Mouse (Mus musculus) hindbrain, embryonic 12.5 days (tissue): Measurements from ENCODE around the gene Tppp. TPM values are rescaled to one million over a fixed set of nuclear protein-coding genes. Genes with fewer than 3 reads are reported as not detected.
"Not testable (repeated sequence)": the region's sequence is repeated elsewhere in the genome, so short reads cannot be mapped to it uniquely, and the experiment has no call there.

Experiments used
- ATAC-seq: fragments of 200-750 bp; cut with Nextera tagmentation; 2 replicates; pipeline ENCODE4 v1.8.0; 2017; ENCODE audit warnings: moderate TSS enrichment; ENCODE audit not compliant: low FRiP score
- H3K27ac ChIP-seq: fragments of 300-500 bp; sonication (generic); 2 replicates; pipeline ENCODE4 v1.5.1; 2016; ENCODE audit warnings: mild to moderate bottlenecking
- H3K27me3 ChIP-seq: fragments of 300-500 bp; sonication (generic); 2 replicates; pipeline ENCODE4 v1.6.1; 2016; ENCODE audit warnings: mild to moderate bottlenecking
- H3K36me3 ChIP-seq: fragments of 300-500 bp; sonication (generic); 2 replicates; pipeline ENCODE4 v1.6.1; 2016; ENCODE audit warnings: mild to moderate bottlenecking
- H3K4me1 ChIP-seq: fragments of 300-500 bp; sonication (generic); 2 replicates; pipeline ENCODE4 v1.6.1; 2016
- H3K4me2 ChIP-seq: fragments of 300-500 bp; sonication (generic); replicated peaks from 2 replicates; pipeline ENCODE4 v1.6.1; 2016; ENCODE audit warnings: mild to moderate bottlenecking
- H3K4me3 ChIP-seq: fragments of 300-500 bp; sonication (generic); 2 replicates; pipeline ENCODE4 v1.5.1; 2016; ENCODE audit warnings: mild to moderate bottlenecking
- H3K9ac ChIP-seq: fragments of 300-500 bp; sonication (generic); 2 replicates; pipeline ENCODE4 v1.6.1; 2016; ENCODE audit warnings: mild to moderate bottlenecking, moderate library complexity
- H3K9me3 ChIP-seq: fragments of 300-500 bp; sonication (generic); replicated peaks from 2 replicates; pipeline ENCODE4 v1.6.1; 2016; ENCODE audit warnings: mild to moderate bottlenecking
- WGBS: fragments of 180-500 bp; shearing (Covaris S2); methylation state at CpG from one replicate; pipeline ENCODE4 v1.1.7; 2016; 5-methylcytosine and 5-hydroxymethylcytosine counted together
- polyA plus RNA-seq: library from polyadenylated mRNA; unstranded; fragments of >200 nt; fragmentation: Nextera tagmentation; extraction: Ambion mirVana; gene quantifications from 2 replicates; pipeline ENCODE4 v1.2.1, GENCODE M21; 2016

Tppp gene
- polyA plus RNA-seq, 1 experiment from 2014 or later = 6.0 TPM

DNA sequence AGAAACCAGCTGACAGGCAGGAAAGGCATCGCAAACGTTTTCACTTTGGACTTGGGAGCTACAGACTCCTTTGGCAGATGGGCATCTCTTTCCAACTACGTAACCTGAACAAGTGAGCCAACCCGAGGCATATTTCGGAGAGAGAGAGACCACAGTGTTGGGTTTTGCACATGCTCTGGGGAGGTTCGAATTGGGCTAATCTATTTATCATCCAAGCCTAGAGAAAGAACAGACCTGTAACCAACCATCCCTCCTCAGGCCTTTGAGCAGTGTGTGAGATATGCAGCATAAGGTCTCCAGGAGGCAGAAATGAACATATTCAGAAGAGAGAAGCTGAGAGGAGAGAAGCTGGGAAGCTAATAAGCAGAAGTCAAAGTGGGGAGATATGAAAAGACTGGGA, 8.2 kb upstream of the Tppp start:
- no peaks in the 10 kb centered on the region for H3K9me3 ChIP-seq
- no peaks in the 10 kb centered on the region for H3K4me1 ChIP-seq
- H3K4me3 ChIP-seq = no peak overlapping the region
- no peak overlapping the region for H3K27ac ChIP-seq
- no peak overlapping the region for H3K4me2 ChIP-seq
- H3K36me3 ChIP-seq = no peaks in the 10 kb centered on the region
- peaks cover 2% of the 10 kb centered on the region for H3K27me3 ChIP-seq
- no peak overlapping the region for H3K9ac ChIP-seq
- no peak for ATAC-seq
- 79% methylated on average over 6 of the region's 6 CpGs for WGBS

DNA sequence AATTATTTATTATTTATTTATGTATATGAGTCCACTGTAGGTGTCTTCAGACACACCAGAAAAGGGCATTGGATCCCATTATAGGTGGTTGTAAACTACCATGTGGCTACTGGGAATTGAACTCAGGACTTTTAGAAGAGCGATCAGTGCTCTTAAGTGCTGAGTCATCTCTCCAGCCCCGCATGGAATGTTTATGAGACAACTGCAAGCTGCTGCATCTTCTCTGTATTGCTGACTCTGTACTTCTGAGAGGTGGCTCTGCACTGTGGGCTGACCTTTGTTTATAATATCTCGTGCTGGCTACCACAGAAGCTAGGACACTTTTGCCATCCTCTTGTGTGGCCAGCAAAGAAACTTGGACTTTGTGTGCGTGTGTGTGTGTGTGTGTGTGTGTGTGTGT, 7.7 kb upstream of the Tppp start:
- WGBS = 74% methylated on average over 4 of the region's 4 CpGs
- no peak for ATAC-seq
- H3K36me3 ChIP-seq = no peaks in the 10 kb centered on the region

GRCm38 (mm10) chr13:74006881-74007280, 2.3 kb upstream of the Tppp start:
- WGBS = 90% methylated on average over 4 of the region's 4 CpGs
- H3K27me3 ChIP-seq = peaks cover 37% of the 10 kb centered on the region
- not testable (repeated sequence) for H3K36me3 ChIP-seq, H3K9me3 ChIP-seq, ATAC-seq, H3K9ac ChIP-seq, H3K27ac ChIP-seq, H3K4me1 ChIP-seq, H3K4me2 ChIP-seq, H3K4me3 ChIP-seq

More for the DNA sequence above, 7.7 kb upstream of the Tppp start:
- Histone ChIP-seq H3K9me3 (no peaks in the 10 kb centered on the region), H3K9ac (no peak overlapping the region), H3K4me3 (no peak overlapping the region), H3K4me2 (no peak overlapping the region), H3K4me1 (no peaks in the 10 kb centered on the region), H3K27me3 (peaks cover 6% of the 10 kb centered on the region), H3K27ac (no peak overlapping the region)

DNA sequence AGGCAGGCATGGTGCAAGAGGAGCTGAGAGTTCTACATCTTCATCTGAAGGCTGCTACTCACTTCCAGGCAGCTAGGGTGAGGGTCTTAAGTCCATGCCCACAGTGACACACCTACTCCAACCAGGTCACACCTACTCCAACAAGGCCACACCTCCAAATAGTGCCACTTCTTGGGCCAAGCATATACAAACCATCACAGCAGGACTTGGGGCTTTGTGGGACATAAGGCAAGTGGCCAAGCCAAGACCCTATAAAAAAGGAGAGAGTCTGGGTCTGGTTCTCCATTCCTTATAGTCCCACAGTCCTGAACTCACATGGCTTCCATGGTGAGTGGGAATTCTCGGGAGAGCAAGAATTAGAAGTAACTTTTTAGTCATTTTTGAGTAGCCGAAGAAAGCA, 991 bp upstream of the Tppp start:
- Histone ChIP-seq H3K27me3 (peaks cover 37% of the 10 kb centered on the region), H3K4me2 (peak overlapping the region; percentile 97; the same call in 1 of the 2 replicates)
- H3K9me3 ChIP-seq, H3K4me1 ChIP-seq, H3K4me3 ChIP-seq, H3K27ac ChIP-seq, ATAC-seq, H3K9ac ChIP-seq, H3K36me3 ChIP-seq: not testable (repeated sequence)
- WGBS = 88% methylated on average over 2 of the region's 2 CpGs

GRCm38 (mm10) chr13:74009791-74010614, 796 bp downstream of the Tppp start:
- Histone ChIP-seq H3K4me1 (peaks cover 14% of the 10 kb centered on the region), H3K4me2 (peak overlapping the region; percentile 97), H3K4me3 (peak overlapping the region; percentile 57), H3K36me3 (no peaks in the 10 kb centered on the region), H3K9ac (peak overlapping the region; percentile 64), H3K27me3 (peaks cover 37% of the 10 kb centered on the region), H3K9me3 (no peaks in the 10 kb centered on the region), H3K27ac (peak overlapping the region; percentile 53)
- ATAC-seq = peak; percentile 78
- under 1% methylated on average over 55 of the region's 55 CpGs for WGBS

DNA sequence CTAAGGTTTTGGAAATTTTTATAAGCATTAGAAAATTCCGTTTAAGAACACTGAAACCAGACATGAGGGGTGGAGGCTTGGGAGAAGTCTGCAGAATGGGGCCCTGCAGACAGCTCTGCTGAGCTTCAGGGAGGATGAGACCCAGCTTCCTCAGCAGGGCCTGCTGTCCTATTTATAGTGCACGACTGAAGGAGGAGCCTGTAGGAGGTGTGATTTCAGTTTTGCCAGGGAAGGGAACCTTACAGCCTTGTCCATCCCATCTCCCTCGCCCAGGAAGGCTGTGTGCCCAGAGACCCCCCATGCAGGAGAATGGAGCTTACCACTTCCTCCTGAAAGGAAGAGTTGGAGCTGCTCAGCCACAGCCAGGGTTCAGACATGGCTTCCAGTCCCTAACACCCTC, 1.5 kb downstream of the Tppp start:
- H3K4me2 ChIP-seq = peak overlapping the region; percentile 97
- no peaks in the 10 kb centered on the region for H3K36me3 ChIP-seq
- peak overlapping the region; percentile 64 for H3K9ac ChIP-seq
- peaks cover 16% of the 10 kb centered on the region for H3K4me1 ChIP-seq
- peak overlapping the region; percentile 57 for H3K4me3 ChIP-seq
- WGBS = 11% methylated on average over 3 of the region's 3 CpGs
- peaks cover 37% of the 10 kb centered on the region for H3K27me3 ChIP-seq
- H3K27ac ChIP-seq = peak overlapping the region; percentile 53
- ATAC-seq = 0 out of 2 replicates have a peak, but pooled peaks have one; percentile 27
- H3K9me3 ChIP-seq = no peaks in the 10 kb centered on the region

GRCm38 (mm10) chr13:74015908-74016307, 6.7 kb downstream of the Tppp start:
- H3K4me2 ChIP-seq = no peak overlapping the region
- 0 out of 2 replicates have a peak, but pooled peaks have one; percentile 28 for ATAC-seq

GRCm38 (mm10) chr13:74017426-74017825, 8.2 kb downstream of the Tppp start:
- no peak overlapping the region for H3K4me2 ChIP-seq
- H3K27ac ChIP-seq = no peak overlapping the region
- H3K9ac ChIP-seq = no peak overlapping the region
- no peaks in the 10 kb centered on the region for H3K27me3 ChIP-seq
- 72% methylated on average over 4 of the region's 4 CpGs for WGBS
- ATAC-seq = no peak
- peaks cover 13% of the 10 kb centered on the region for H3K4me1 ChIP-seq
- no peaks in the 10 kb centered on the region for H3K36me3 ChIP-seq
- no peak overlapping the region for H3K4me3 ChIP-seq
- H3K9me3 ChIP-seq = no peaks in the 10 kb centered on the region

More at GRCm38 (mm10) chr13:74015908-74016307, 6.7 kb downstream of the Tppp start:
- Histone ChIP-seq H3K9ac (no peak overlapping the region), H3K9me3 (no peaks in the 10 kb centered on the region), H3K4me1 (peaks cover 13% of the 10 kb centered on the region), H3K27me3 (peaks cover 5% of the 10 kb centered on the region; the same call in 1 of the 2 replicates), H3K27ac (no peak overlapping the region), H3K4me3 (no peak overlapping the region), H3K36me3 (no peaks in the 10 kb centered on the region)
- WGBS = 70% methylated on average over 4 of the region's 4 CpGs

DNA sequence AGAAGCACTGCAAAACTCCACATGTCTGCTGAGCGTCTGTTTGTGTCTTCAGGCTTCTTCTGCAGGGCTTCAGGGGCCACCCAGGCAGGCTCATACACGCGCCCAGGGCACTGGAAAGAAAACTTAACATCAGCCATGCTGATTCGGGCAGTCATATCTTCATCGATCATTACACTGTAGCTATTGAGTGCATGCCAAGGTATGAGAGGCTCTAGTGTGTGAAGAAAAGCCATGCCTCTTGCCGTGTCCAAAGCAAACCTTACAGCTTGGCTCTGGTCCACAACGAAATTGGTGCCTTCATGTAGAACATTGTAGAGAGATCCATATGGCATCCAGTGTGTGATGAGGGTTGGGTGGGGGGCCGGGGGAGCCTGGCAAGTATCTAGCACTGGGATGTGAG, 9.8 kb downstream of the Tppp start:
- H3K4me2 ChIP-seq, H3K9ac ChIP-seq, H3K27ac ChIP-seq, H3K4me3 ChIP-seq, H3K36me3 ChIP-seq, H3K27me3 ChIP-seq, ATAC-seq, H3K9me3 ChIP-seq: not testable (repeated sequence)
- peaks cover 13% of the 10 kb centered on the region for H3K4me1 ChIP-seq
- WGBS = 91% methylated on average over 8 of the region's 8 CpGs

GRCm38 (mm10) chr13:74025151-74026081, 16.2 kb downstream of the Tppp start:
- H3K36me3 ChIP-seq = no peaks in the 10 kb centered on the region
- peak; percentile 20; the same call in 1 of the 2 replicates for ATAC-seq
- no peak overlapping the region for H3K27ac ChIP-seq
- H3K4me2 ChIP-seq = no peak overlapping the region
- H3K27me3 ChIP-seq = no peaks in the 10 kb centered on the region
- H3K4me1 ChIP-seq = peaks cover 6% of the 10 kb centered on the region; the same call in 1 of the 2 replicates
- no peaks in the 10 kb centered on the region for H3K9me3 ChIP-seq
- no peak overlapping the region for H3K4me3 ChIP-seq
- H3K9ac ChIP-seq = no peak overlapping the region; the same call in 1 of the 2 replicates
- 67% methylated on average over 4 of the region's 4 CpGs for WGBS

DNA sequence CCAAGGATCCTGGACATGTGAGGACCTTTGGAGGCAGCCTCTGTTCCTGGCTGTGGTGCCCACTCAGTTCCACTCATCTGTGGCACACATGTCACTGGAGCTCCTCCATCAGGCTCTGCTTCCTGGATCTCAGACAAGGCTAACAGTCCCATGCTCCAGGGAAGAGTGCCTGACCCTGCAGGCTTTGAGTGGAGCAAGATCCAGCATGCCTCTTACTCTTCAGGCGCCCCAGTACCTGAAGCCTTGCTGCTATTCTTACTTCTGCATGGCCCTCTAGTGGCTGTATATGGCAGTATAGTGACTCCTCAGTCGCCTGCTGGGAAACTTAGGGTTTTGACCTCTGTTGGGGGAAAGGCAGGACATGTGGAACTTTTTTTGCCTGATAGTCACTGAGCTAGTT, 17.0 kb downstream of the Tppp start:
- H3K9me3 ChIP-seq = no peaks in the 10 kb centered on the region

DNA sequence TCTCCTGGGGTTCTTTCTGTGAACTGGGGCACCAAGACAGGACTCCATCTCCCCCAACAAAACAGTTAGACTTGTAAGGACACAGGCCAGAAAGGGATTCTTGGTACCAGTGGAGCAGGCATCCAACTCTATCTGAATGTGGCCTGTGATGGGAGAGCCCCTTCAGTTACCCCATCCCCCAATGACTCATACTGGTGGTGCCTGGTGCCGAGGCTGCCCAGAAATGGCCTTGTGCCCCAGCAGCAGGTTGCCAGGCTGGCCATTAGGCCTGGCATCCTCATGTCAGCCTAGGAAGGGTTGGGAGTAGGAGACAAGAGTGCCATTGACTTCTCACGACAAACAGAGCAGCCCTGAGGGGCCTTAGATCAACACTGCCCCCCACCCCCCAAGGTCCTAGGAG, 18.9 kb downstream of the Tppp start:
- Histone ChIP-seq H3K9me3 (no peaks in the 10 kb centered on the region), H3K4me3 (no peak overlapping the region), H3K27me3 (no peaks in the 10 kb centered on the region), H3K4me1 (peaks cover 6% of the 10 kb centered on the region; the same call in 1 of the 2 replicates), H3K4me2 (no peak overlapping the region), H3K27ac (no peak overlapping the region), H3K36me3 (peaks cover 13% of the 10 kb centered on the region; the same call in 1 of the 2 replicates), H3K9ac (no peak overlapping the region)
- ATAC-seq = no peak
- 69% methylated on average over 2 of the region's 2 CpGs for WGBS

More for the DNA sequence above, 17.0 kb downstream of the Tppp start:
- WGBS = 25% methylated on average over 2 of the region's 2 CpGs
- ATAC-seq = 0 out of 2 replicates have a peak, but pooled peaks have one; percentile 31
- Histone ChIP-seq H3K4me1 (peaks cover 6% of the 10 kb centered on the region; the same call in 1 of the 2 replicates), H3K27ac (no peak overlapping the region), H3K27me3 (no peaks in the 10 kb centered on the region), H3K4me2 (no peak overlapping the region), H3K9ac (no peak overlapping the region; the same call in 1 of the 2 replicates), H3K4me3 (no peak overlapping the region), H3K36me3 (no peaks in the 10 kb centered on the region)
